Mouse (Mus musculus) CH12F3 (cell line): Measurements from ENCODE around the gene Prdm8.

Source experiments
- in situ Hi-C: fragments of 300-500 bp; cut with MboI; formaldehyde crosslinking; loops from 2 replicates; pipeline ENCODE4 v1.14.3; 2020; ENCODE audit warnings: low sequenced_read_pairs

The Prdm8 gene

DNA sequence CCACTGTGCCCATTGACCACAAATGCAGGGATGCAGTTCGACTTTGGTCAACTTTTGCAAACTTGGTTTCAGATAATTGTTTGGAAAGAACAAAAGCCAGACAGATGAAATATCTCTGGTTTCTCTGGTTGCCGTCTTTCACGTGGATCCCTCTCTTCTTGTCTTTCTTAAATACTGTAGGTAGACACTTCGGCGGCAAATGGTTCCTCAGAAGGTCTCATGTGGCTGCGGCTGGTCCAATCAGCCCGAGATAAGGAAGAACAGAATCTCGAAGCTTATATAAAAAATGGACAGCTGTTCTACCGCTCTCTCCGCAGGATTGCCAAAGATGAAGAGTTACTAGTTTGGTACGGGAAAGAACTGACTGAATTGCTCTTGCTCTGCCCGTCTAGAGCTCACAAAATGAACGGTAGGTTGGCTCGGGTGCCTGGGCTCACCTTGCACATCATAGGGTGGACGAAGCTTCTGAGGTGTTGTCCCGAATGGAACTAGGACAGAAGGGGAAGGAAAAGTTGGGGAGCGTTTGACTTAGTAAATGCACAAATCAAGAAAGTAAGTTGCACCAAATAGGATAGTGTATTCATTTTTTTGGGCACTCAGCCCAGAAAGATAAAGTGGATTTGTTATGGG lies 17.4 kb downstream of the Prdm8 start:
- in situ Hi-C loops: loop anchor here (25.0 kb wide), 1 partner anchor 1072 kb away; the partner anchor contains the start of gene Paqr3

DNA sequence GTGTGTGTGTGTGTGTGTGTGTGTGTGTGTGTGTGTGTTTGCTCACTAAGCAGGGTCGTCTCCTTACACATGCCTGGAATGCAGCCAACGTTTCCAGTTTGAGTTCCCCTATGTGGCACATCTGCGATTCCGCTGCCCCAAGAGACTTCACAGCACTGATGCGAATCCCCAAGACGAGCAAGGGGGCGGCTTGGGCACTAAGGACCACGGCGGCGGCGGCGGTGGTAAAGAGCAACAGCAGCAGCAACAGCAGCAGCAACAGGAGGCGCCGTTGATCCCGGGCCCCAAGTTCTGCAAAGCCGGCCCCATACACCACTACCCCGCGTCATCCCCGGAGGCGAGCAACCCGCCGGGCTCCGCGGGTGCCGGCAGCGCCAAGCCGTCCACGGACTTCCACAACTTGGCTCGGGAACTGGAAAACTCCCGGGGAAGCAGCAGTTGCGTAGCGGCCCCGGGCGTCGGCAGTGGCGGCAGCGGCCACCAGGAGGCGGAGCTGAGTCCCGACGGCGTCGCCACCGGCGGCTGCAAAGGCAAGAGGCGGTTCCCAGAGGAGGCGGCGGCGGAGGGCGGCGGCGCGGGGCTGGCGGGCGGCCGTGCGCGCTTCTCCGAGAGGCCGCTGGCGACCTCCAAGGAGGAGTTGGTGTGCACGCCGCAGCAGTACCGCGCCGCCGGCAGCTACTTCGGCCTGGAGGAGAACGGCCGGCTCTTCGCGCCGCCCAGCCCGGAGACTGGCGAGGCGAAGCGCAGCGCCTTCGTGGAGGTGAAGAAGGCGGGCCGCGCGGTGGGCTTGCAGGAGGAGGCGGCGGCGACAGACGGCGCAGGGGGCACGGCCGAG lies 18.2 kb downstream of the Prdm8 start:
- in situ Hi-C loops: loop anchor here (25.0 kb wide), 1 partner anchor 1073 kb away; the partner anchor contains the start of gene Paqr3

- in situ Hi-C loops: loop anchor here (25.0 kb wide), 1 partner anchor 1074 kb away; the partner anchor contains the start of gene Paqr3
Measured at GRCm38 (mm10) chr5:98185806-98186751, 19.1 kb downstream of the Prdm8 start.

GRCm38 (mm10) chr5:98189181-98190180 lies 22.5 kb downstream of the Prdm8 start:
- in situ Hi-C loops: loop anchor here (25.0 kb wide), 1 partner anchor 1077 kb away; the partner anchor contains the start of gene Paqr3

GRCm38 (mm10) chr5:98192295-98192983 lies 25.4 kb downstream of the Prdm8 start:
- in situ Hi-C loops: loop anchor here (25.0 kb wide), 1 partner anchor 1080 kb away; the partner anchor contains the start of gene Paqr3

DNA sequence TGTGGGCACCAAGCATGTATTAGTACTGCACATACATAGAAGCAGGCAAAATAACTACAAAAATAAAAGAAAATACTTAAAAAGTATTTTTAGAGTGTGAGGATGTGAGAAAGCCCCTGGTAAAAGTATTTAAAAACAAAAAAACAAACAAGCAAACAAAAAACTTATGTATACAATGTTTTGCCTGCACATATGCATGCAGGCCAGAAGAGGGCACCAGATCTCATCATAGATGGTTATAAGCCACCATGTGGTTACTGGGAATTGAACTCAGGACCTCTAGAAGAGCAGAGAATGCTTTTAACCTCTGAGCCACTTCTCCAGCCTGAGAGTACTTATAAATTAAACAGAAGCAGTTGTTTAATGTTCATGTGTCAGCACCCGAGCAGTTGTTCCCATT lies 28.0 kb downstream of the Prdm8 start:
- in situ Hi-C loops: loop anchor here (25.0 kb wide), 1 partner anchor 1083 kb away; the partner anchor contains the start of gene Paqr3

GRCm38 (mm10) chr5:98198412-98199218 lies 31.6 kb downstream of the Prdm8 start:
- in situ Hi-C loops: loop anchor here (25.0 kb wide), 1 partner anchor 1086 kb away; the partner anchor contains the start of gene Paqr3

GRCm38 (mm10) chr5:98199219-98199552 lies 32.2 kb downstream of the Prdm8 start:
- in situ Hi-C loops: loop anchor here (25.0 kb wide), 1 partner anchor 1087 kb away; the partner anchor contains the start of gene Paqr3

- in situ Hi-C loops: no loop called here
Measured at GRCm38 (mm10) chr5:98201606-98202005, 34.6 kb downstream of the Prdm8 start.

DNA sequence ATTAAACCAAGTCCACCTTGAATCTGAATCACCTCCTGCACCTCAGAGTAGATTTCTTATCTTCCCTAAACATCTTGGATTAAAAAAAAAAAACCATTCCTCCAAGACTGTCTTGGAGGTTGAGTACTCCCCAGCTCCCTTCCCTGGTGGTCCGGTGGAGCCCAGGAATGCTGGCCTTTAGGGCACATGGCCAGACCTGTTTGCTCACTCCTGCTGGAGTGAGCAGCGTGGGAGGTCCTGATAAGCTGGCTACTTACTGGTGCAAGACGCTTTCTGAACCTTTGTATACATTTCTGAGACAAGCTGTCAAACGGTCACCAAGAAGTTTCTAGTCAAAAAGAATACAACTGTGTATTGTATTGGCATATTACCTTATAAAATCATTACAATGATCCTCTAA lies 36.0 kb downstream of the Prdm8 start:
- in situ Hi-C loops: no loop called here

DNA sequence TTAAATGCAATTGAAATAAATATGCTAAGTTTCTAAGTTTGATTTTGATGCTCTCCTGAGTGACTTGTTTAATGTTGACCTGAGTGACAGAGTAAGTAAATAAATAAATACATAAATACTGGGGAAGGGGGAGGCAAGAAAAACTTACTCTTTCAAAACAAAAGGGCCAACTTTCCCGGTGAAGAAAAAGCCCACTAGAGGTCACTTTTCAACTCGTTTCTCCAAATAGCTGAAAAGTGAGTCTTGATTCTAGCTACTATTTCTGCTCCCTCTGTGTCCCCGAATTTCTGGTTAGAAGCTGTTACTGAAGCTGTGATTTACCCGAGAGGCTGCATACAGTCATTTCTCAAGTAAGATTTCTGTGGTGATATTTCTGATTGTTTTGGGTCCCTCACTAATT lies 45.5 kb downstream of the Prdm8 start:
- in situ Hi-C loops: no loop called here

- in situ Hi-C loops: no loop called here
Measured at GRCm38 (mm10) chr5:98221956-98222355, 55.0 kb downstream of the Prdm8 start.

DNA sequence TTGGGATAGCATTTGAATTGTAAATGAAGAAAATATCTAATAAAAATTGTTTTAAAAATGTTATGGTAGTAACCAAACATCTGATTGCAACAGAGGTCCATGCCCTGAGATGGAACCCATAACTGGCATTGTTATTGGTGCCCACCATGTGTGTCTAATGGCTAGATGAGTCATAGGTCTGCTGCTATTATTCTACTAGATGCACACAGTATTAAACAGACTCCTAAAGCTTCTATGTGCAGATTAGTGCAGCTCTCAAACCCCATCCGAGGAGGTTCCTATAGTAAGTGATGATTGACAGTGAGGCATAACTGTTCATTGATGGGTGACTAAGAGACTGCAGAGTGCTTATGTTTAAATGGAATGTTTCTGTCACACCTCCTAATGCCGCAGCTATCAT lies 59.7 kb downstream of the Prdm8 start:
- in situ Hi-C loops: no loop called here

DNA sequence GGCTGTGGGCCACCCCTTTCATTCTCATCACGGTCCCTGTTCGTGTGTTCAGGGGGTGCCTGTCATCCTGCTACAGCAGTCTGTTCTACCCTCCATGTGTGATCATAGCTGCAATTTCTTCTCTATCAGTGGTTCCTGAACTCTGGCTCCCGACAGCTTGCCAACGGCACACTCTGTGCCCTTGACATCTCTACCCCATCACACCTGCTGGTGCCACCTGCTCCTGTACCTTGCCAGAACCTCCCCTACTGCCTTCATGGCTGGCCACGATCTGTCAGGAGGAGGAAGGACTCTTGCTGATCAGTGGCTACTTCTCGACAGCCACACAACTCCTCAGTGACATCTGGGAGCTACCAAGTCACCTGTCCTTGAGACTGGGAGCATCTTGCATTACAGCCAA lies 62.5 kb downstream of the Prdm8 start:
- in situ Hi-C loops: no loop called here

DNA sequence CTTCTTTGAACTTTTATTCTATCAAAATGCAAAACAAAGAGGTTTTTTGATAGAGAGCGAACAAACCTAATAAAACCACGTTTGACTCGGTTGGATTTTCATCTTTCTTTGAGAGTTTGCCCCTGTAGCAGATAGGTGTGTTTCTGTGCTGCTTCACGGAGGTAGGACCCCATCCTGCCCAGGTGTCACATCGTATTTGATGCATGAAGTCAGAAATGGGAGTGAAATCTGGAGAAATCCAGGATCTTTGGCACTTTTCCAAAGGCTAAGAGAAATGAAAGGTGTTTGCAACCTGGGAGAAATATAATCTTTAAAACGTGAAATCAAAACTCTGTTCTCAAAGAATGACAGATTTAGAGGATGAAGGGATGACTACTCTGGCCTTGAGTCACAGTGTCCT lies 71.5 kb downstream of the Prdm8 start:
- in situ Hi-C loops: no loop called here
